Mouse (Mus musculus): ENCODE measurements around the gene Sp9. TPM values are rescaled to one million over a fixed set of nuclear protein-coding genes. Genes with fewer than 3 reads are reported as not detected.

Sp9 gene
- not detected in 2 replicates for polyA plus RNA-seq (2012; rRNA removed)

DNA sequence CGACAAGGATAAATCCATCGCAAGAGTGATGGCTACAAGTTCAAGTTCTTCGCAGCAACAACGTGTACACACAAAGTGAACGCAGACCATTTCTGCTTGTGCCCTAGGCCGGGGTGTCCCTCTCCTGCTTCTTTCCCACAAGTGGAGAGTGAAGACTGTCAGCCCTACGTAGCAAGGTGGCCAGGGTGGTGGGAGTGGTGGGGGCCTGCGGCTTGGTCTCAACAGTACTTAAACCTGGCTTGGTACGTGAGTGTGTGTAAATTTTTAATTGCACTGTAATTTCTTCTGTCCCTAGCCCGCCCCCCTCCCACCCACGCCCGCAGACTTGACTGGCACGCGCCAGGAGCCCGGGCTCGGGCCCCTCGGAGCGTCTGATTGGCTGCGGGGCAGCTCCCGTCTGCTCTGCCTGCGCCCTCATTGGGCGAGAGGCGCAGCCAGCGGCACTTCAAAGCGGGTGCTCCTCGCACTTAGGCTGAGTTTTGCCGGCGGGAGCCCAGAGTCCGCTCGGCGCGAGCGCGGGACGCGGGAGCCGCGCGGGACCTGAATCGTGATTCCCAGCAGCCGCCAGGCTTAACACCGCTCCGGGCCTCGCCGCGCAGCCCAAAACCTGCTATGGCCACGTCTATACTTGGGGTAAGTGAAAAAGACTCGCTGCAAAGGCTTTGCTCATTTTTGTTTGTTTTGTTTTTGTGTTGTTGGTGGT lies at the start of gene Sp9:
TSS of gene Sp9 (plus strand) at position 467 of the 703 bp plus-strand sequence.
- DNase-seq (ENCODE audit: low spot score), result no peak

GRCm38 (mm10) chr2:73231081-73231480 lies 40.6 kb upstream of the Sp9 start:
- DNase-seq (ENCODE audit: low spot score), result no peak

GRCm38 (mm10) chr2:73241299-73241698 lies 30.4 kb upstream of the Sp9 start:
- DNase-seq (ENCODE audit: low spot score), result no peak

- DNase-seq (ENCODE audit: low spot score), result no peak
These were observed 23.0 kb upstream of the Sp9 start for GRCm38 (mm10) chr2:73248701-73249100.

- DNase-seq (ENCODE audit: low spot score), result no peak
These were observed 8.5 kb upstream of the Sp9 start for GRCm38 (mm10) chr2:73263172-73263765.

DNA sequence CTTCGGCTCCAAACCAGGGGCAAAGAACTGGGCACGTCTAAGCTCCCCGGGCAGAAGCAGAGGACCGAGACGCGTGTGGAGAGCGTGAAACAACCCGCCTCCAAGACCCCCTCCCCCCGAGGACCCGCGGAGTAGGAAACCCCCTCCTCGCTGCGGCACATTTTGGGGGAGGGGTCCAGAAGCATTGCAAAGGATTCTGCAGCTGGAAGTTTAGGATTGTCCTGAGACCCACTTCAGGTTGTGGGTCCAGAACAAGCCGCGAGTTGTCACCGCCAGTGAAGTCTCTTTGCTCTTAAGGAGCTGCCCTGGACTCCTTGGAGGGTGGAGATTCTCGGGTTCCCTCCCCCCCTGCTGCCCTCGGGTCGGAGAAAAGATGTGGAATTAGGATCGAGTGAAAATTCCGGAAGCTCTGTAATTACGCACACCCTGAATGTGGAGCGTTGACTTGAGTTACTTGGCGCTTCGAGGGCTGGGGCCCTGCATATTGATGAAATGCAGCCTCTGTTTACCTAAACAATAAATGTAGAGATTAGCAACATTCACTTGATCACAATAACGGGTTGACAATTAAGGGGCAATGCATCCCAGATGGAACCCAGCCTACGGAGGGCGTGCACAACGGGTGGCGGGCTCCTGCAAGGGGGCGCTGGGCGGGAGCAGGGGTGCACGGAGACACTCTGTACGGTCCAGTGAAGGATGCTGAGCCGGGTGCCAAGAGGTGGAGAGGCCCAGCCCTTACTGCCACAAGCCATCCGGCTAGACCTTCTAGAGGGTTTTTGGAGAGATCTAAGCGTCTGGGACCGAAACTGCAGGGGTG lies 7.7 kb upstream of the Sp9 start:
- DNase-seq (ENCODE audit: low spot score), result no peak

DNA sequence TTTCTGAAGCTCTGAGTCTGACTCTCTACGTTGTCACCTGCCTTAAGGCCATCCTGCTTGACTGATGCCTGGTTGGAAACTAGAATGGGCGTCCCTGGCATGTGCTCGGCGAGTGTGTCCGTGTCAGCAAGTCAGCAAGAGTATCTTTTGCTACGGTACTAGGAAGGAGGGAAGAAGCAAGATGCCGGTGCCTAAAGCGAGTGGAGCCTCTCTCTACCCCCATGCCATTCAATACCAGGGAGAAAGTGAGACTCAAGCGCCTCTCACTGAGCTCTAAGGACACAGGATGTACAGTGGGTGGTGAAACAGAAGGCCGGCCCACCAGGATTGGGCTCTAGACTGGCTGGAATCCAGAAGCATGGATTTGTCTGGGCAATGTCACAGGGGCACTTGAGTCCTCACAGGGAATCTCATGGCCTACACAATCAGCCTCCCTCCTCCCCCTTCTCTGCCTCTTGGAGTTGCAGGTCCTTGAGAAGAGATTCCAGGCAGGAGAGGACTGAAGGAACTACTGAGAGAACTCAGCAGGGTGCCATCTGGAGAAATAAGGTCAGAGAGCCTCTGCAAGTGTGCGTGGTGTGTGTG lies 7.0 kb upstream of the Sp9 start:
- DNase-seq (ENCODE audit: low spot score), result no peak

- DNase-seq (ENCODE audit: low spot score), result no peak
These were observed 5.7 kb upstream of the Sp9 start for GRCm38 (mm10) chr2:73266011-73266410.

DNA sequence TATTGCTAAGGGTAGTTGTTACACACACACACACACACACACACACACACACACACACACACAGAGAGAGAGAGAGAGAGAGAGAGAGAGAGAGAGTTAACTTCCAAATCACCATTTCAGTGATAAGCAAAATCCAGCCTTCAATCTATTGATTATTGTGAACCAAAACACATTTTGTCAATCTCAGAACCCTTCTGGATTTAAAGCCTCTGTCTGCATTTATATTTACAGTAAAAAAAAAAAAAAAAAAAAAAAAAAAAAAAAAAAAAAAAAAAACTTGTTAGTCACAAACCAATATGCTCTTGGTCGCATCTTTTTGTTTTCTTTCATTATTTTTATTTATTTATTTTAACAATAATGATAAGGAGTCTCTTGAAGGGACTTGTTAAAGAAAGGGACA lies 5.1 kb upstream of the Sp9 start:
- DNase-seq (ENCODE audit: low spot score), result no peak

DNA sequence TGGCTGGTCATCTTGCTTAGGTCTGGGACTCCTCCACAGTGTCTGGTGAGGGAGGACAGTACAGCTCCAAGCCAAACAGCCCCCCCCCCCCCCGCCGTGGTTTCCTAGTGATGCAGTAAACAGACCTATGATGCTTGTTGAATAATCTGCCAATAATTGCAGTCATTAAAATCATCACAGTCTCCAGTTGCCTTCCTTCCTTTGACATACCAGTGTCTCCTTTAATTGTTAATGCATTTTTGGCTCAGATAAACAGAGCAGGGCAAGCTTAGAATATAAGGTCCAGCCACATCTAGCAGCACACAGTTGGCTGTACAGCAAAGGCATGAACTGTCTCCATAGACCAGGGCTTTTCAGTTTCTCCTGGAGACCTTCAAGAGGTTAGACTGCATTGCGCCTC lies 4.5 kb upstream of the Sp9 start:
- DNase-seq (ENCODE audit: low spot score), result no peak

DNA sequence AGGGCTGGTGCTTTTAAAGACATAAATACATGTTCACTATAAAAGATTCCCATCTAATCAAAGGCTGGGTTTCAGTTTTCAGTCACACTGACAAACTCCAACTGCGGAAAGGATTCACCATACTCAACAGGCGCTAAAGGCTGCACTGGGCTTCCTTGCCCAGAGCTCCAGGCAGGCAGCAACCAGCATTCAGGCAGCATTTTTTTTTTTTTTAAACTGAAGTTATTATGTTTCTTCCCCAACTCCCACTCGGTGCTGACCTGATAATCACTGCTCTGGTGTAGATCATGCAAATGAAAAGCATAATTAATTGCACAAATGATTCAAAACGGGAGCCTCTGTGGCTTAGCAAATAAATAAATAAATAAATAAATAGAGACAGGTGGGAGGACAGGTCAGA lies 3.9 kb upstream of the Sp9 start:
- no peak for DNase-seq (ENCODE audit: low spot score)

DNA sequence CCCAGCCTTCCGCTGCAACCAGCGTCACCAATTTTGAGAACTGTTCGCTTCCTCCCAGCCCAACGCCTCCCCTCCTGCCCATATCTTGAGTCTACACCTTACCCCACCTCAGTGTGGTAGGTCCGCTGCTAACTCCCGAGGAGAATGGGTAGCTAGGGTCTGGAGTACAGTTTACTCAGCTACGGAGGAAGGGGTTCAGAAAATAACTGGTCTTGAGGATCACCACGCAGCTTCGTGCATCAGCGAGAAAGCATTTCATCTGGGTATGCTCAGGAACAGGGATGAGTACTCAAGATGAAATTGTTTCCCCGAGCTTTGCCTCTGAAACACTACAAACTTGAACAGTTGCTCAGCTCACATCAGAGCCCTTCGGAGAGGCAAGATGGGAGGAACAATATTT lies 3.4 kb upstream of the Sp9 start:
- no peak for DNase-seq (ENCODE audit: low spot score)

GRCm38 (mm10) chr2:73268836-73269395 lies 2.8 kb upstream of the Sp9 start:
- DNase-seq (ENCODE audit: low spot score), result no peak

DNA sequence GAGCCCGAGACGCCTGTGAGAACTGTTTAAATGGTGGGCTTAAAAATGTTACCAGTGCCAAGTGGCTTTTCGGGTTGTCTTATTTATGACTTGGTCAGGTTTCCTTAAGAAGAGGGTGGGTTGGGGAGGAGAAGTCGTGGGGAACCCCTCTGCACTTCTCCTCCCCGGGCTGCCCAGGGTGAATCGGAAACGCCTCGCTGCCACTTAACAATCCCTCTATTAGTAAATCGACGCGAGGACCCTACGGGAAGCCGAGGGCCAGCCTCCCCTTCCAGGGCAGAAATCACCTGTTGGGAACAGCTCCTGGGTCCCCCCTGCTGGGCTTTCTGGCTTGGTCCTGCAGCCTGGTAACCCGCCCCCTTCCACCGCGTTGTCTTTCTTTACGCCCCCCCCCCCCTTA lies 2.1 kb upstream of the Sp9 start:
- no peak for DNase-seq (ENCODE audit: low spot score)

- no peak for DNase-seq (ENCODE audit: low spot score)
These were observed 1.6 kb upstream of the Sp9 start for GRCm38 (mm10) chr2:73270071-73270592.

DNA sequence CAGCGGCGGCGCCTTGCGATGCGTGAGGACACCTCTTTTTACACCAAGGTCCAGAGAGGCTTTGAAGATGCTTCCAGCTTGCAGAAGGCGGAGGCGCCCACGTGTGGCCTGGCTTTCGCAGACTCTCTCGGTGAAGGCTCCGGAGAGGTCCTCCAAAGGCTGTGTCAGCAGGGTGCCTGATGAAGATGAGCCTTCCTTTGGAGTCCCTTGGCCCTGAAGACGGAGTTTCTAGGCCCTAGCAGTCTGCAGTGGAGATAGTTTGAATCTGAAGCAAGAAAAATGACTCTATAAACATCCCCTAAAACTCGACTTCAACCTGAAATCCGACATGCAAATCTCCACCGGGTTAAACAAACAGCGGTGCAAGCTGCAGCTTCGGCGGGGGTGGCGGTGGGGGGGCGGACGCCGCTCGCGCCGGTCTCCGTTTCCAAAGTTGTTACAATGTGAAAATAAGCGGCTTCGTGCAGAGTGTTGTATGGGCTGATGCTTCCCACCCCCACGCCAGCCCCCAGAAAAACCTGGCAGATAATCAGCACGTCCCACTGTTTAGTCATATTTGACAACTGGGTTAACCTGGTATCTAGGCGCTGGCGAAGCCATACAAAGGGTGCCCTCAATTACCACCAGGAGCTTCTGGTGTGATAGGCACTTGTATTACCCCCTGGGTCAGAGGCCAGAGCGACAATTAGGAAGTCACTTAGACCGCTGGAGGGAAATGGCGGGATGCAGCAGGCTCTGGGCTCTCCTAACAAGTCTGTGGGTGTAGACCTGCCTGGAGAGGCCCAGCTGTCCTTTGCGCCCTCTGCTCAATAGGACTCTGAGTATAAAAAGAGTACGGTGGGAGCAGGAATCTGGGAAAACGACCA lies 899 bp upstream of the Sp9 start:
- no peak for DNase-seq (ENCODE audit: low spot score)

GRCm38 (mm10) chr2:73272351-73273248 lies 875 bp downstream of the Sp9 start:
- no peak for DNase-seq (ENCODE audit: low spot score)

DNA sequence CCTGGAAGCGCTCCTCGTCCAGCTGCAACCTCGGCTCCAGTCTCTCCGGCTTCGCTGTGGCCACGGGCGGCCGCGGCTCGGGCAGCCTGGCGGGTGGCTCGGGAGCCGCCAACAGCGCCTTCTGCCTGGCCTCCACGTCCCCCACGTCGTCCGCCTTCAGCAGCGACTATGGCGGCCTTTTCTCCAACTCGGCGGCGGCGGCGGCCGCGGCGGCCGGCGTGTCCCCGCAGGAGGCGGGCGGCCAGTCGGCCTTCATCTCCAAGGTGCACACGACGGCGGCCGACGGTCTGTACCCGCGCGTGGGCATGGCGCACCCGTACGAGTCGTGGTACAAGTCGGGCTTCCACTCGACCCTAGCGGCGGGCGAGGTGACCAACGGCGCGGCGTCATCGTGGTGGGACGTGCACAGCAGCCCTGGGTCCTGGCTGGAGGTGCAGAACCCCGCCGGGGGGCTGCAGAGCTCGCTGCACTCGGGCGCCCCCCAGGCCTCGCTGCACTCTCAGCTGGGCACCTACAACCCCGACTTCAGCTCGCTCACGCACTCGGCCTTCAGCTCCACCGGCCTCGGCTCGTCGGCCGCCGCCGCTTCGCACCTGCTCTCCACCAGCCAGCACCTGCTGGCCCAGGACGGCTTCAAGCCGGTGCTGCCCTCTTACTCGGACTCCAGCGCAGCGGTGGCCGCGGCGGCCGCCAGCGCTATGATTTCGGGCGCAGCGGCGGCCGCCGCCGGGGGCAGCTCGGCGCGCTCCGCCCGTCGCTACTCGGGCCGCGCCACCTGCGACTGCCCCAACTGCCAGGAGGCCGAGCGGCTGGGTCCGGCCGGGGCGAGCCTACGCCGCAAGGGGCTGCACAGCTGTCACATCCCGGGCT lies 1.8 kb downstream of the Sp9 start:
- no peak for DNase-seq (ENCODE audit: low spot score)

Data from urinary bladder, adult 2 months (tissue).